Mouse (Mus musculus): ENCODE results near the gene Ptpn22. TPM values are rescaled to one million over a fixed set of nuclear protein-coding genes. Genes with fewer than 3 reads are reported as not detected.

Ptpn22 gene
- total RNA-seq, 2 experiments from 2014 or later, result 0.32 to 0.64 TPM

DNA sequence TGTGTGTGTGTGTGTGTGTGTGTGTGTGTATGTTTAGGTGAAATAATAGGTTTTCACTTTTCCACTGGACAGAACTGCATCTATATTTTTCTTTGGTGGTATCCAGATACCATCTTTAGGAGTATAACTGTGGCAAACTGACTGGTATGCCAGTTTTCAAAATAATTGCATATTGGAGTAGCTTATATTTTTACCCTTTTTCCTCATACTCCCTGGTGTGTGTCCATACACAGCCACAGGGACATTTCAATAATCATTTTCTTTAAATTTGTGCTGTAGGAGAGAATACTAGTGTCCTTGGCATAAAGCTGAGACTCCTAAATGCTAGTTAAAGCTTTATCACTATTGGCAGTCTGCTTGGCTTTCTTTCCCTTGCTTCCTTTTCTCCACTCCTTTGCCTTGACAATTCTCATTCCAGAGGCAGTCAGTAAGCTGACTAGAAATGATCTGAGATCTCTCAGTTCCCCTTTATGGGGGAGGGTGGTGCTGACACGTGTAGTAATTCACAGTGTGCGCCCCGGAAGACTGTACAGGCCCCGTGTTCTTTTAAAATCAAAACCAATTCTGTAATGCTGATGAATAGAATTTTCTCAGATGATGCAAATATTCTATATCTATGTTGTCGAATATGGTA lies 56.7 kb downstream of the Ptpn22 start:
- intact Hi-C loops (cut with DNase I), result no loop called here

DNA sequence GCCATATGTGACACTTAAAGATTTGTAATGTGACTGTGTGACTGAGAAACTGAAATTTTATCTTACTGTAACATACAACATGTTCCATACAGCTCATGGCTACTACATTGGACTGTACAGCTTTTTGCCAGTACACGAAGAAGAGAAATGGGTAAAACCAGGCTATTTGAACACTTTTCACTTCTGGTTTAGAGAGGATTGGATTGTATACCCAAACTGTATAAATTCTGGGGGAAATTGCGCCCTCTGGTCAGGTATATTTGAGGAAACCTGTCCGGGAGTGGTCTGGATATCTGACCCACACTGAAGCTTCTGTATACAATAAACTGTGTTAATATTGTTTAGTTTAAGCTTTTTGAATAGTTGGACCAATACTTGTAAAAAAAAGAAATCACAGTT lies 57.2 kb downstream of the Ptpn22 start:
- no peak for DNase-seq
- intact Hi-C loops (cut with DNase I), result no loop called here

More for the DNA sequence above, 56.7 kb downstream of the Ptpn22 start:
- no peak for DNase-seq

DNA sequence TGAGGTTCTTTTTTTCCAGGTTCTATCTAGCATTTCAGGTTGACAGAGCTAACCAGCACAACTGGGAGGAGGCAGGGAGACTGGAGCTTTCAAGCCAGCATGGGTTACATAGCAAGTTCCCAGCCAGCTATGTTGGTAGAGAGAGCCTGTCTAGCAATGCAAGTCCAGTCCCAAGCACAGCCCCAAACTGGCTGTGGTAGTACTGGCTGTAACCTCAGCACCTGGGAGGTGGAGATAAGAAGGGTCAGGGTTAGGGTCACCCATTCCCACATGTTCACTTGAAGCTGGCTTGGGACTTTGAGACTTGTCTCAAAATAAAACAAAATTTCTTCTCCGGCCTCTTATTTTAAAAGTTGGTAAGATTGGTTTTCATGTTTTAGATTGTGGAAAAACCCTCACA lies 60.5 kb downstream of the Ptpn22 start:
- intact Hi-C loops (cut with DNase I), result no loop called here
- DNase-seq, result no peak

DNA sequence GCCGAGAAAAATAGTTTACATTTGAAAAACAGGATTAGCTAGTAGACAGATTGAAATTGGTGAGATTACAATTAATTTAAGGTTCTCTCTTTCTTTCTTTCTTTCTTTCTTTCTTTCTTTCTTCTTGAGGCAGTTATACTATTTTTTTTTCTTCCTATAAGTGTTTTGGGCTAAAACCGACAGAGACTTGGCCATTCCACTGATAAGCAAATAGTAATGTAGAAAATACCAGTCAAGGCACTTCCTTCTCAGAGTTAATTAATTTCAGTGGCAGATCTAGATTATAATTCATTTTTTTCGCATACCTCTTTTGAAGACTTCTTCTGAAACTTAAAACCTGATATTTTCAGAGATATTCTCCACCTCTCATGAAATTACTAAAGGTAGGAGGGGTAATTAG lies 65.7 kb downstream of the Ptpn22 start:
- no peak for DNase-seq
- intact Hi-C loops (cut with DNase I), result loop anchor here (5.0 kb wide), 1 partner anchor 37 kb away; no protein-coding TSS in a partner anchor

DNA sequence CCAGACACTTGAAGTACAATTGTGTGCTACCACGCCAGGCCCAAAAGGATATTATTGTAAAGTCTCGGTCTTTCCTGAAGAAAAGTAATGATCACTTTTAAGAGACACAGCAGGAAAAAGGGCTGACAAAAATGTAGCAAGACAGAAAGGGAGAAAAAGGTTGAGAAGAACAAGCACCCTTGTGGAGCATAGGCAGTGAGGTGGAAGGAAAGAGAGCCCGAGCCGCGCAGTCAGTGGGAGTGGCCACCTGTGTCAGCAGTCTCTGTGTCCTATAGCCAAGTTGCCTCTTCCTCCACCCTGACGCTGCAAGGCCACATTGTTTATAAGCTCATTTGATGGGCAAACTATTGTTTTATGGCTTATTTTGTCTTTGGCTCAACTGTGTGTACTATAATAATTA lies 67.9 kb downstream of the Ptpn22 start:
- intact Hi-C loops (cut with DNase I), result loop anchor here (5.0 kb wide), 1 partner anchor 35 kb away; no protein-coding TSS in a partner anchor
- peak; percentile 12 for DNase-seq

DNA sequence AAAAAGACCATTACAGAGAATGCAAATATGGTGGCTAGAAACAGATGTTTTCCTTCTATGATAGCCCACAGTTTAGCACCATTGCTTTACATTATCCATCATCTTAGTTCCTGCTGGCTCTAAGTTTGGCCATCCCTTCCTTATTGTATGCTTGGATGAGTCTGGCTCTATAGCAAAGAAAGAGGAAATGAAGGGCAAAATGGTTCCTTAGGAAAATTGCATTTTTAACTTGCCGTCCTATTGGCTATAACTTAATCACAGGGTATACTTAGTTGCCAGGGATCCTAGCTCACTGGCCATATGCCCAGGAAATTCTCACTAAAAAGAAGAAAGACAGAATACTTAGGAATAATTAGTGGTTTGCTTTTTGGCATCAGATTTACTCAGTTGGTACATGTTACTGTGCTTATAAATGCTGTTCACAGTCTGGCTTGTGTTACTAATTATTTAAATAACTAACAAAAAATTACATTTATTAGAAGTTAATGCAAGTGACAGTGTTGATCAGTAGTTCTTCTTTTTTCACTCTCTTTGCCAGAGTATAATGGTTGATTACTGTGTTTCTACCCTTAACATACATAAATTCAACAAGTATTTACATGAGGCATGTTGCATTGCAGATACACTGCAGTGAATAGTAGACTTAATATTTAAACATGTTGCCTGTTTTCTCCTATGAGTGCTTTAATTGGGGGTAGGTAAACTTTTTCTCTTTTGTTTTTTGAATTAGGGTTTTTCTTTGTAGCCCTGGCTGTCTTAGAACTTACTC lies 85.4 kb downstream of the Ptpn22 start:
- peak; percentile 25 for DNase-seq
- intact Hi-C loops (cut with DNase I), result no loop called here

DNA sequence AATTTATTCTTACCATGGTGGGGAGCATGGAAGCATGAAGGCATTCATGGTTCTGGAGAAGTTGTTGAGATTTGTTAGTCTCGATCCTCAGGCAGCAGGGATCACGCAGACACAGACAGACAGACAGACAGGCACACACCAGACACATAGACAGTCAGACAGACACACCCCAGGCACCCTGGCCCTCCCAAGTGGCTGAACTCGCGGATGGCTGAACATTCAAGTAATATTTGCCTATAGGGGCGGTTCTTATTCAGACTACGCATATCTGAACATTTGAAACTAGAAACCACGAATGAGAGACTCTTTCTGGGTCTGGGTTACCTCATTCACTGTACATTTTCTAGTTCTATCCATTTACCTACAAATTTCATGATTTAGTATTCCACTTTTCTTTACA lies 89.1 kb downstream of the Ptpn22 start:
- no peak for DNase-seq

DNA sequence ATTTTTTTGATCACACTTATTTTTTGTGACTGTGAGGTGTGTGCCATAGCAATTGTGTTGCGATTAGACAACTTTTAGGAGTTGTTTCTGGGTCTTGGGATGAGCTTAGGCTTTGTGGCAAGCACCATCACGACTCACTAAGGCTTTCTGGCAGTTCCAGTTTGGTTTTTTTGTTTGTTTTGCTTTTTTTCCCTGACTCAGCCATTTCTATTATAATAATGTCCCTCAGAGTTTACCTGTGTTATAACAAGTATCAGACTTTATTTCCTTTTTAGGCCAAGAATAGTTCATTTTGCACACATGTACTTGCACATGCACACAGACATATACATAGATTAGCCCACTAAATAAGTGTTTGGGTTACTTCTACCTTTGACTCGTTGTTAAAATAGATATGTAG lies 101.0 kb downstream of the Ptpn22 start:
- no peak for DNase-seq
- intact Hi-C loops (cut with DNase I), result loop anchor here (5.0 kb wide), 1 partner anchor 33 kb away; no protein-coding TSS in a partner anchor

More for the DNA sequence above, 89.1 kb downstream of the Ptpn22 start:
- intact Hi-C loops (cut with DNase I), result no loop called here

Other genes with a start within 250 kb of the Ptpn22 start
- gene Atg4a-ps, start 213.7 kb upstream of the Ptpn22 start, total RNA-seq (2021), result 1 to 10 TPM in 1 of 2 experiments, under 1 TPM in 1; 0.18 to 1.2 TPM
- gene Olfml3, start 121.8 kb upstream of the Ptpn22 start, total RNA-seq (2021), result 1 to 10 TPM; 4.7 to 5.0 TPM
- not detected for gene Gm10964, start 120.4 kb upstream of the Ptpn22 start, total RNA-seq (2021)
- gene Hipk1, start 68.2 kb upstream of the Ptpn22 start, total RNA-seq (2021), result 10 to 100 TPM; 66.7 to 69.9 TPM
- gene Dclre1b, start 50.4 kb upstream of the Ptpn22 start, total RNA-seq (2021), result 10 to 100 TPM; 10.3 to 10.7 TPM
- gene Ap4b1, start 50.3 kb upstream of the Ptpn22 start, total RNA-seq (2021), result 10 to 100 TPM; 14.0 to 16.7 TPM
- gene Gm43064, start 50.2 kb upstream of the Ptpn22 start, total RNA-seq (2021), result not detected
- under 1 TPM in 1 of 2 experiments, not detected in 1; 0.76 TPM for gene Bcl2l15, start 27.2 kb upstream of the Ptpn22 start, total RNA-seq (2021)
- gene Rsbn1, start 54.3 kb downstream of the Ptpn22 start, total RNA-seq (2021), result 10 to 100 TPM; 27.0 to 29.2 TPM
- 10 to 100 TPM; 30.6 to 35.2 TPM for gene Phtf1, start 108.3 kb downstream of the Ptpn22 start, total RNA-seq (2021)